ENCODE assay signal across 12 mouse cellular contexts in genomic region chr16:76183105-76183504, GRCm38 (mm10).
DNase-seq lines count a peak whose midpoint lies in the region; ATAC-seq lines count a peak whose summit lies in the region.
"Had no signal": no experiment of that assay in that cellular context is flagged by ENCODE, and none has a peak within 500 bp of the region (broad histone marks: within the 10 kb centered on the region; RNA-seq: fewer than 3 reads in every experiment).

No protein-coding gene starts in this region.

- H3K4me3 ChIP-seq in heart, embryonic 12.5 days: no peak overlapping the region
- H3K4me3 ChIP-seq: hindbrain, embryonic 15.5 days had no signal

- peak; percentile 4 to 14 for DNase-seq in heart, postnatal 14 days
- peak; percentile 20 for DNase-seq in testis, postnatal 14 days (ENCODE audit: low spot score)
- DNase-seq in testis, postnatal 10 days (ENCODE audit: low spot score): no peak
- DNase-seq in forelimb bud, embryonic 11.5 days (ENCODE audit: low read depth, low spot score): peak; percentile 70
- peak; percentile 37 for DNase-seq in mesoderm, embryonic 11.5 days (ENCODE audit: low read depth, low spot score)
- DNase-seq in thymus, postnatal 10 days (ENCODE audit: low spot score in 2 of 2): no peak
- DNase-seq: thymus, postnatal 36 days had no signal

- WGBS in heart, embryonic 12.5 days: 34% methylated on average over 3 of the region's 3 CpGs

- H3K4me1 ChIP-seq in heart, embryonic 12.5 days (replicated peaks): no peaks in the 10 kb centered on the region
- H3K4me1 ChIP-seq: hindbrain, embryonic 15.5 days had no signal

- no peak overlapping the region for H3K9ac ChIP-seq in heart, embryonic 12.5 days
- H3K9ac ChIP-seq: hindbrain, embryonic 15.5 days had no signal

- H3K27me3 ChIP-seq in heart, embryonic 12.5 days (replicated peaks): no peaks in the 10 kb centered on the region
- H3K27me3 ChIP-seq: CH12.LX; hindbrain, embryonic 15.5 days had no signal

- H3K4me2 ChIP-seq in heart, embryonic 12.5 days: no peak overlapping the region
- H3K4me2 ChIP-seq: hindbrain, embryonic 15.5 days; midbrain, embryonic 11.5 days had no signal

- H3K27ac ChIP-seq in heart, embryonic 12.5 days (ENCODE audit: poor library complexity, severe bottlenecking): no peak overlapping the region
- H3K27ac ChIP-seq: hindbrain, embryonic 15.5 days had no signal

- ATAC-seq in heart, embryonic 12.5 days (ENCODE audit: insufficient number of reproducible peaks, low FRiP score): no peak
- ATAC-seq in erythroid progenitor cell, adult 5-6 weeks (replicated peaks; ENCODE audit: low FRiP score, poor library complexity, severe bottlenecking): no peak

- H3K36me3 ChIP-seq in heart, embryonic 12.5 days: no peaks in the 10 kb centered on the region
- H3K36me3 ChIP-seq: hindbrain, embryonic 15.5 days had no signal

- intact Hi-C loops in heart, postnatal 14 days (cut with DNase I): no loop called here

- H3K9me3 ChIP-seq in heart, embryonic 12.5 days (replicated peaks): no peaks in the 10 kb centered on the region
- H3K9me3 ChIP-seq: hindbrain, embryonic 15.5 days had no signal

Comparison
In these comparisons a context has a peak if more than half of its experiments do, and no peak if none do; other contexts are left out.
1. DNase-seq: peak in heart, postnatal 14 days (2 of 2), testis, postnatal 14 days (single experiment), forelimb bud, embryonic 11.5 days (single experiment) and mesoderm, embryonic 11.5 days (single experiment); none in testis, postnatal 10 days (single experiment) and thymus, postnatal 10 days (0 of 2).